ENCODE assay signal across 8 mouse cellular contexts in the genomic region with DNA sequence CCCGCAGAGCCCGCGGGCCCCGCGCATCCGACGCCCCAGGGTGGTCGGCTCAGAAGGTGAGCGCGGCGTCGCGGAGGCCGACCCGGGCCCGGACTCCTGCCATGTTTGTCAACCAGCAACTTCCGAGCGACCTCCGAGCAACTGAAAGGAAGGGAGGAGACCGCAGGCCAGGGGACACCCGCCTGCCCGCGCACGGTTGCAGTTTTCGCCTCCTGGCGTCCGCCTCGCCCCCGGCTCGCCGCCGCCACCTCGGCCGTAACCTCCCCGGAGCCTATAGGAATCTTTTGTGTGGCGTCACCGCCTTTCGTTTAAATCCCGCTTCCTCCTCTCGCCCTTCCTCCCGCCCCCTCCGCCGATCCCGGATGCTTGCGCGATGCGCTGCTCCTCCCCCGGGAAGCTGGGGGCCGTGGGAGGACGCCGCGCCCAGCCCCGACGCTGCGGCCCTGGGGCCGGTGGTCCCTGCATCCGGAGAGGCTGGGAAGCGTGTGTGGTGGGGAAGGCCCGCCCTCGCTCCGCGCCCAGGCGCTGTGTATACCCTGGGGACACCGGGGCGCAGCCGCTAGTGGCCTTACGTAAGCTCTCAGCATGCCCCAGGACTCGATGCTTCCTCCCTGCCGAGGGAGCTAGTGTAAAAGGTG. TPM values are rescaled to one million over a fixed set of nuclear protein-coding genes. Genes with fewer than 3 reads are reported as not detected.
DNase-seq lines count a peak whose midpoint lies in the region; ATAC-seq lines count a peak whose summit lies in the region.

A gene (minus strand): TSS at position 285 of the 638 bp plus-strand sequence.
A gene (plus strand): TSS at position 446 of the 638 bp plus-strand sequence.

- peak; percentile 81 for DNase-seq in adipocyte (ENCODE audit: low spot score)
- peak; percentile 92 for DNase-seq in embryo, embryonic 10 days (ENCODE audit: low spot score)
- peak; percentile 86 for DNase-seq in gastrocnemius, postnatal 14 days
- peak; percentile 87 to 89 for DNase-seq in left cerebral cortex, postnatal 14 days (ENCODE audit: low spot score in 2 of 2)
- DNase-seq in mesoderm, embryonic 11.5 days (ENCODE audit: low read depth, low spot score): peak; percentile 94
- DNase-seq in right cerebral cortex, postnatal 36 days (ENCODE audit: low spot score in 2 of 2): peak; percentile 87 to 92
- peak; percentile 94 for DNase-seq in yolk sac, embryonic 10.5 days (ENCODE audit: low spot score)

- intact Hi-C loops in gastrocnemius, postnatal 14 days (cut with DNase I; ENCODE audit: low total_unique reads): no loop called here
- intact Hi-C loops in left cerebral cortex, postnatal 14 days (cut with DNase I): loop anchor here (5.0 to 10.0 kb wide), 2 partner anchors 72 to 319 kb away; no protein-coding TSS in a partner anchor

- ATAC-seq in inflammation-experienced regulatory T-cells, adult 6 months: peak; percentile 73

RNA-seq across cellular contexts. Expression of the first gene that starts in this region (rescaled TPM):
- 1 to 10 TPM; 4.8 to 5.5 TPM for total RNA-seq in gastrocnemius, postnatal 14 days (2021)
- 1 to 10 TPM in 1 of 3 experiments, under 1 TPM in 2; 0.71 to 1.1 (median 0.86) TPM for polyA plus RNA-seq in inflammation-experienced regulatory T-cells, adult 6 months (2017; shearing (Covaris generic))
- total RNA-seq in left cerebral cortex, postnatal 14 days (2021): 10 to 100 TPM; 18.5 to 20.7 TPM

RNA-seq across cellular contexts. Expression of the second gene that starts in this region (rescaled TPM):
- 10 to 100 TPM; 31.5 to 38.8 TPM for total RNA-seq in gastrocnemius, postnatal 14 days (2021)
- 10 to 100 TPM; 29.1 to 53.3 (median 49.6) TPM for polyA plus RNA-seq in inflammation-experienced regulatory T-cells, adult 6 months (2017; shearing (Covaris generic))
- total RNA-seq in left cerebral cortex, postnatal 14 days (2021): 10 to 100 TPM; 44.6 to 54.9 TPM

Comparison
In these comparisons a context has a peak if more than half of its experiments do, and no peak if none do; other contexts are left out.
1. Peak in every context shown above with its lines: DNase-seq and ATAC-seq.